In genomic region chr7:34393215-34393614, GRCm38 (mm10) we compare ENCODE assay signal across 8 mouse cellular contexts. TPM values are rescaled to one million over a fixed set of nuclear protein-coding genes. Genes with fewer than 3 reads are reported as not detected.
DNase-seq lines count a peak whose midpoint lies in the region; ATAC-seq lines count a peak whose summit lies in the region.

Gene Lsm14a, minus strand, starts transcription at chr7:34393315.

- H3K4me1 ChIP-seq in hindbrain, embryonic 16.5 days (ENCODE audit: control insufficient read depth, insufficient read depth, low read depth, low read length), result peaks cover 14% of the 10 kb centered on the region

- H3K9ac ChIP-seq in hindbrain, embryonic 16.5 days (ENCODE audit: low read depth, low read length), result no peak within 1 kb of the TSS

- no peak within 1 kb of the TSS for H3K27ac ChIP-seq in hindbrain, embryonic 16.5 days (ENCODE audit: low read depth, low read length)
- H3K27ac ChIP-seq in macrophage, result no peak within 1 kb of the TSS

- DNase-seq in adrenal gland, adult 18-20 months (ENCODE audit: low spot score in 2 of 2), result no peak
- no peak for DNase-seq in adrenal gland, adult (ENCODE audit: inconsistent age in 2 of 2, low spot score in 1 of 2)
- DNase-seq in gastrocnemius, adult 18-20 months (ENCODE audit: low spot score), result no peak
- DNase-seq in embryo, embryonic 11 days, result no peak
- DNase-seq in ovary, postnatal 10 days (ENCODE audit: low spot score), result no peak

- no peaks in the 10 kb centered on the region for H3K36me3 ChIP-seq in hindbrain, embryonic 16.5 days (ENCODE audit: control insufficient read depth, insufficient read depth, low read length)
- no peaks in the 10 kb centered on the region for H3K36me3 ChIP-seq in macrophage (ENCODE audit: inconsistent target)

- H3K79me2 ChIP-seq in macrophage (ENCODE audit: inconsistent target), result peaks cover 5% of the 10 kb centered on the region

- H3K4me3 ChIP-seq in hindbrain, embryonic 16.5 days (ENCODE audit: low read length), result no peak within 1 kb of the TSS
- H3K4me3 ChIP-seq in macrophage (ENCODE audit: inconsistent target), result no peak within 1 kb of the TSS

- no peak for ATAC-seq in activated CD4-positive, CD25-positive, alpha-beta regulatory T cell, adult 4 months
- no peak for ATAC-seq in hindbrain, embryonic 16.5 days

- H3K9me3 ChIP-seq in hindbrain, embryonic 16.5 days (ENCODE audit: control insufficient read depth, low read length), result no peaks in the 10 kb centered on the region

- H3K27me3 ChIP-seq in hindbrain, embryonic 16.5 days (replicated peaks; ENCODE audit: control insufficient read depth, insufficient read depth, low read length), result no peaks in the 10 kb centered on the region

- no peak within 1 kb of the TSS for H3K4me2 ChIP-seq in hindbrain, embryonic 16.5 days (ENCODE audit: low read length)

RNA-seq across cellular contexts. Expression of gene Lsm14a, which starts in this region (rescaled TPM):
- 100 to 1,000 TPM in 1 of 2 experiments, 10 to 100 TPM in 1; 94.9 to 101 TPM for total RNA-seq in adrenal gland, adult 18-20 months (2021)
- polyA plus RNA-seq in activated CD4-positive, CD25-positive, alpha-beta regulatory T cell, adult 4 months (2017; shearing (Covaris generic)), result 10 to 100 TPM; 43.9 to 51.3 TPM
- 10 to 100 TPM; 89.5 to 89.6 TPM for total RNA-seq in gastrocnemius, adult 18-20 months (2021)
- 50.6 and 55.6 TPM in 2 replicates for polyA plus RNA-seq in hindbrain, embryonic 16.5 days (2015; fragmentation: Nextera tagmentation; extraction: Ambion mirVana)
- 100 to 1,000 TPM in 23 of 26 experiments, 10 to 100 TPM in 3; 74.8 to 239 (median 169) TPM for total RNA-seq in macrophage (2018; cell fraction: chromatin; rRNA removed)
- 100 to 1,000 TPM in 22 of 26 experiments, 10 to 100 TPM in 4; 92.5 to 128 (median 106) TPM for total RNA-seq in macrophage (2018; cell fraction: cytosol; rRNA removed)
- 100 to 1,000 TPM in 20 of 26 experiments, 10 to 100 TPM in 6; 64.9 to 230 (median 121) TPM for total RNA-seq in macrophage (2018; cell fraction: nucleus; rRNA removed)
- 86.0 to 122 TPM (median 89.0 TPM) in 3 replicates for polyA plus RNA-seq in macrophage (2018)
